Mouse (Mus musculus): ENCODE data around the gene Arl6ip4.

- TF ChIP-seq CTCF (IDR thresholded peaks at IDR 0.05; ENCODE audit: low read depth, low read length) (no peak), POLR2A (IDR thresholded peaks at IDR 0.05; ENCODE audit: borderline replicate concordance, low read depth, low read length) (no peak)
Measured at GRCm38 (mm10) chr5:124077856-124078460, 37.9 kb upstream of the Arl6ip4 start.
